Mouse (Mus musculus) thymus, adult 2 months (tissue): Measurements from ENCODE around the gene Ceacam1. TPM values are rescaled to one million over a fixed set of nuclear protein-coding genes. Genes with fewer than 3 reads are reported as not detected.
"Not testable (repeated sequence)": the region's sequence is repeated elsewhere in the genome, so short reads cannot be mapped to it uniquely, and the experiment has no call there.

Experiments
- DNase-seq: peaks from one replicate; pipeline ENCODE4 v3.0.0; 2021
- H3K27ac ChIP-seq: fragments of 200-500 bp; 2 replicates; pipeline ENCODE4 v1.5.1; 2012; ENCODE audit warnings: low read length, control low read depth; ENCODE audit not compliant: control insufficient read depth, insufficient read depth
- H3K27me3 ChIP-seq: fragments of 200-500 bp; 2 replicates; pipeline ENCODE4 v1.6.1; 2012; ENCODE audit warnings: mild to moderate bottlenecking, low read length, moderate library complexity, mixed read lengths; ENCODE audit not compliant: control insufficient read depth, insufficient read depth
- H3K36me3 ChIP-seq: fragments of 200-500 bp; 2 replicates; pipeline ENCODE4 v1.6.1; 2012; ENCODE audit warnings: mild to moderate bottlenecking, low read length, moderate library complexity; ENCODE audit not compliant: control insufficient read depth, insufficient read depth
- H3K4me1 ChIP-seq: fragments of 200-500 bp; replicated peaks from 2 replicates; pipeline ENCODE4 v1.6.1; 2012; ENCODE audit warnings: low read length; ENCODE audit not compliant: control insufficient read depth, insufficient read depth
- H3K4me3 ChIP-seq: fragments of 200-500 bp; 2 replicates; pipeline ENCODE4 v1.5.1; 2012; ENCODE audit warnings: mild to moderate bottlenecking, low read length, control low read depth, moderate library complexity; ENCODE audit not compliant: control insufficient read depth, insufficient read depth
- CTCF ChIP-seq: fragments of 200-500 bp; IDR thresholded peaks from 2 replicates; pipeline ENCODE4 v1.5.1; 2012; ENCODE audit warnings: mild to moderate bottlenecking, control low read depth, low read length, moderate library complexity, borderline replicate concordance; ENCODE audit not compliant: control insufficient read depth, poor library complexity, insufficient read depth; ENCODE audit errors: extremely low read depth
- POLR2A ChIP-seq: fragments of 200-500 bp; IDR thresholded peaks from 2 replicates; pipeline ENCODE4 v1.6.1; 2012; ENCODE audit warnings: mild to moderate bottlenecking, low read length, control low read depth, moderate library complexity; ENCODE audit not compliant: control insufficient read depth, poor library complexity, insufficient read depth; ENCODE audit errors: extremely low read depth
- WGBS: fragments of 180-500 bp; shearing (Covaris S2); methylation state at CpG from one replicate; pipeline ENCODE4 v1.1.7; 2018; 5-methylcytosine and 5-hydroxymethylcytosine counted together
- polyA plus RNA-seq: library from polyadenylated mRNA; depleted of rRNA; stranded (reverse); fragments of >200 nt; gene quantifications from 2 replicates; pipeline ENCODE4 v1.2.3, GENCODE M21; 2012

The Ceacam1 gene
- polyA plus RNA-seq, 1 experiment = 5.0 TPM

GRCm38 (mm10) chr7:25486186-25486585 lies 8.8 kb upstream of the Ceacam1 start:
- no peak overlapping the region for H3K4me3 ChIP-seq
- TF ChIP-seq CTCF (no peak), POLR2A (no peak)
- H3K27ac ChIP-seq = no peak overlapping the region
- H3K27me3 ChIP-seq = no peaks in the 10 kb centered on the region
- no peaks in the 10 kb centered on the region for H3K4me1 ChIP-seq
- no peaks in the 10 kb centered on the region for H3K36me3 ChIP-seq
- 29% methylated on average over 1 of the region's 1 CpGs for WGBS
- DNase-seq = peak; percentile 18

DNA sequence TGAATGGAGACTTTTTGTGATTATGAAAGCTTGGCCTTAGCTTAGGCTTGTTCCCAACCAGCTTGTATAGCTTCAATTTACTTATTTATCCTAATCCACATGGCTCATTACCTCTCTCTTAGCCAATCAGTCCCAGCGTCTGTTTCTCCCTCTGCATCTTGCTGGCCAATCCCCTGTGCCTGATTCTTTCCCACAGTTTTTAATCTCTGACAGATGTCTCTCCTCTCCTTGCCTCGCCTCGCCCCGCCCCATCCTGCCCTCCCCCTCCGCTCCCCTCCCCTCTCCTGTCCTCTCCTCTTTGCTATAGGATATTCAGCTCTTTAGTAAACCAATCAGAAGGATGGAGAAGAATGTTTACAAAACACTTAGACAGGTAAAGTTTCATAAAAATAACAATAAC lies 7.7 kb upstream of the Ceacam1 start:
- H3K4me1 ChIP-seq = no peaks in the 10 kb centered on the region
- DNase-seq = no peak
- no peaks in the 10 kb centered on the region for H3K27me3 ChIP-seq
- TF ChIP-seq CTCF (no peak), POLR2A (no peak)
- H3K36me3 ChIP-seq = no peaks in the 10 kb centered on the region
- H3K4me3 ChIP-seq = no peak overlapping the region
- no peak overlapping the region for H3K27ac ChIP-seq
- 92% methylated on average over 5 of the region's 5 CpGs for WGBS

DNA sequence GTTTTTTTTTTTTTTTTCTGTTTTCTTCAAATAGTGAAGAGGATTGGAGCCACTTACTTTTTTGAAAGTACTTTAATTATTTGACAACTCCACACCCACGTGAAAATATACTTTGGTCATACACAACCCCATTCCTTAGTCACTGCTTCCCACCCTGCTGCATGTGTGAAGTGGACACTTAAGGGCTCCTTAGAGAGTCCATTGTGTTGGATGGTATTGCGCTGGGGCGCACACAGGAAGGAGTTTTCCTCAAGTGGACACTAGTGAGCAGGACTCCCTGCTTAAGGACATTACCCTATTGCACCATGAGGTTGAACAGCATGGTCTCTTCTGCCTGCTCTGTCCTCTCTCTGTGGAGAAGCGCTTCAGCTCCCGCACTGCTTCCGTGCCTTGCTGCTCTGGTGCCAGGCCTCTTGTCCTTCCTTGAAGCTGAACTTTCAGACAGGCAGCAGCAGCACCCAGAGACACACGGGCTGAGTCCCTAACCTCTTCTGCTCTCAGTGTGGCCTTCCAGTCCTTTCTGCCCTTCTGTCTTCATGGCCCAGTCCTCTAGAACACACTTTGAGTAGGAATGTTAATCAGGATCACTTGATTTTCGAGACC lies 5.8 kb upstream of the Ceacam1 start:
- Histone ChIP-seq H3K4me3 (no peak overlapping the region), H3K27me3 (no peaks in the 10 kb centered on the region), H3K36me3 (no peaks in the 10 kb centered on the region), H3K27ac (no peak overlapping the region), H3K4me1 (no peaks in the 10 kb centered on the region)
- 93% methylated on average over 8 of the region's 8 CpGs for WGBS
- TF ChIP-seq POLR2A (no peak), CTCF (no peak)
- DNase-seq = no peak

DNA sequence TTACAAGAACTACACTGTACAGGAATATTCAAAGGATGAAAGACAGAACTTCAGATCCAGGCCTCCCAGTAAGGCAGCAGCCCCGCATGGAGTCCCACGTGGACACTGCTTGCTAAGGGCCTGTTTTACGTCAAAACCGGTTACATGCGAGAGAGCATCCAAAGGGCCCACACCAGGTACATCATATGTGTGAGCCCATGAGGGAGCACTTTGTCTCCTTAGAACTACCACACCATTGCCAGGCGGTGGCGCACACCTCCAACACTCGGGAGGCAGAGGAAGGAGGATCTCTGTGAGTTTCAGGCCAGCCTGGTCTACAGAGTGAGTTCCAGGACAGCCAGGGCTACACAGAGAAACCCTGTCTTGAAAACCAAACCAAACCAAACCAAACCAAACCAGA lies 3.4 kb upstream of the Ceacam1 start:
- H3K36me3 ChIP-seq, H3K27ac ChIP-seq, H3K4me1 ChIP-seq, H3K4me3 ChIP-seq, DNase-seq, H3K27me3 ChIP-seq: not testable (repeated sequence)
- WGBS = 82% methylated on average over 8 of the region's 8 CpGs

DNA sequence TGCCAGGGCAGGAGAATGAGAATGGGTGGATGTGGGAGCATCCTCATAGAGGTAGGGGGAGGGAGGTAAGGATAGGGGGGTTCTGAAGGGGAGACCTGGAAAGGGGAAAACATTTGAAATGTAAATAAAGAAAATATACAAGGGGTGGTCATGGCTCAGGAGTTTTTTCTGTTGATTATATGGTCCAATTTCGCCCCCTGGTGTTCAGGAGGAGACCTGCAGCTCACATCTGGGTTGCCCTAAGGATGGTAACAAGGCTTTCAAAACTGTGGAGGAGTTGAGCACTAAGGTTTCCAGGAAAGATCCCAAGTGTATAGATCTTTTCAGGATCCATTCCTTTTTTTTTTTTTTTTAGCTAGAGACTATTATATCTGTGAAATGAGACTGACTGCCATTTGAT lies 2.0 kb upstream of the Ceacam1 start:
- peak; percentile 37 for DNase-seq
- TF ChIP-seq CTCF (no peak), POLR2A (no peak)
- no peak overlapping the region for H3K4me3 ChIP-seq
- no peak overlapping the region for H3K27ac ChIP-seq
- no peaks in the 10 kb centered on the region for H3K27me3 ChIP-seq
- H3K36me3 ChIP-seq = no peaks in the 10 kb centered on the region
- peaks cover 5% of the 10 kb centered on the region for H3K4me1 ChIP-seq
- WGBS = 0% methylated on average over 1 of the region's 1 CpGs

DNA sequence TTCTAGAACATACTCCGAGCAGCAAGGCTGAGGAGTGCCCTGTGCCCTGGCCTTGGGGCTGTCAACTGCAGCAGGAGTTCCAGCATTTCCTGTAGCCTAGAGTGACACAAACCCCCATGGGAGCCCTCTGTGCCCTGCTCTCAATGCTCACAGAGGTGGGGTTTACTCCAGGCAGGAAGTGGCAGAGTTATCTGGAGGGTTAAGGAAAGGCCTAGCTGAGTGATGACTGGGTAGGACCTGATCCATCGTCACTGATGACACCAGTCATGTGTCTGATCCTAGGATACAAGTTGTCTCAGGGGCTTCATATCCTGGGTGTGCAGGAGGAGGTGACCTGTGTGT lies 320 bp upstream of the Ceacam1 start:
- H3K4me3 ChIP-seq, H3K36me3 ChIP-seq, H3K27me3 ChIP-seq, H3K4me1 ChIP-seq, H3K27ac ChIP-seq, DNase-seq: not testable (repeated sequence)
- 42% methylated on average over 1 of the region's 2 CpGs for whole genome bisulfite sequencing

- not testable (repeated sequence) for H3K4me3 ChIP-seq, H3K36me3 ChIP-seq, H3K27ac ChIP-seq, DNase-seq, H3K27me3 ChIP-seq, H3K4me1 ChIP-seq
- WGBS = 97% methylated on average over 6 of the region's 6 CpGs
Observed at GRCm38 (mm10) chr7:25471821-25472220, 5.6 kb downstream of the Ceacam1 start.

DNA sequence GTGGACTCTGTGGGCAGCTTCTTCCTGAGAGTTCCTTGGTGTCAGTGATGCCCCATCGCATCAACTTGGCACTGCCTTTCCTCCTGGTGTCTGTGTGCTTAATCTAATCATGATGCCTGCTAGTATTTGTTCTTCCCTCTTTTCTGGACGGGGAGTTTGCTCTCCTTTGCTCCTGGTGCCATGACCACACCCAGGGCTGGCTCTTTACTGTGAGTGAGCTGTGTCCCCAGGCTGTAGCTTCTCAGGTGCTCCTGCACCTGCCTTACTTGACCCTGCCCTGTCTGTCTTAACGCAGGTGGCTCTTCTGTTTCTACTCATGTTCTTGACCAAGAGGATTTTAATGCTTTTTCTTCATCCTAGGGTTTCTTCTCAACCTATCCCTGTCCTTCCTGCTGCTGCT lies 11.8 kb downstream of the Ceacam1 start:
- not testable (repeated sequence) for H3K4me3 ChIP-seq, H3K4me1 ChIP-seq, DNase-seq, H3K27ac ChIP-seq, H3K36me3 ChIP-seq, H3K27me3 ChIP-seq
- 90% methylated on average over 3 of the region's 3 CpGs for WGBS
